ENCODE assay signal across 8 mouse cellular contexts in the genomic region with DNA sequence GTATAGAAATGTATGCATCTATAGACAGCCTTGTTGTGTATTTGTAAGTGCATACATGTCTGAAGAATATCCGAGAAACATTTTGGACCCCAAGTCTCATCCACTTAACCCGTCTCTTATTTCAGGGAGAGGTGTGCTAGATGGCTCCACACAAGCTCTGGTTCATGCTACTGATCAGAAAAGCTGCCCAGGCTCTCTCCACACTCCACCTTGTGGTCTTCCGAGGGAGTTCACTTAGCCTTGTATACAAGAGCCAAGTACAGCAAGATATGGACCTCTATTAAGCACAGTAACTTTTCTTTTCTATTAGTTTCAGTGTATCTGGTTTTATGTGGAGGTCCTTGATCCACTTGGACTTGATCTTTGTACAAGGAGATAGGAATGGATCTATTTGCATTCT. TPM values are rescaled to one million over a fixed set of nuclear protein-coding genes. Genes with fewer than 3 reads are reported as not detected.
DNase-seq lines count a peak whose midpoint lies in the region.

No protein-coding gene starts in this region.

- intact Hi-C loops in left cerebral cortex, postnatal 4 days (cut with DNase I): no loop called here
- intact Hi-C loops in left cerebral cortex, postnatal 36 days (cut with DNase I): no loop called here

- DNase-seq in left cerebral cortex, postnatal 4 days: peak; percentile 28
- DNase-seq in left cerebral cortex, adult 8-10 months (ENCODE audit: low spot score in 2 of 2): no peak
- DNase-seq in ES-CJ7 (ENCODE audit: low read depth, low spot score): peak; percentile 62
- DNase-seq in adrenal gland, adult 8-10 months: peak; percentile 27
- peak; percentile 13 for DNase-seq in embryo, embryonic 11.5 days (ENCODE audit: low read depth, low spot score)
- DNase-seq in kidney, adult 9 months: peak; percentile 74
- peak; percentile 20 for DNase-seq in naive thymus-derived CD4-positive, alpha-beta T cell, adult 2 months (ENCODE audit: low read depth)
- no peak for DNase-seq in left cerebral cortex, postnatal 36 days (ENCODE audit: low spot score in 2 of 2)

RNA-seq across cellular contexts. Expression of gene Gda, which starts 36.9 kb away (rescaled TPM):
- 100 to 1,000 TPM; 124 to 132 TPM for total RNA-seq in left cerebral cortex, postnatal 4 days (2021)
- total RNA-seq in left cerebral cortex, adult 8-10 months (2022): 100 to 1,000 TPM; 153 to 197 (median 167) TPM
- 10 to 100 TPM in 3 of 4 experiments, 1 to 10 TPM in 1; 5.4 to 12.5 (median 10.8) TPM for total RNA-seq in adrenal gland, adult 8-10 months (2022)
- 100 to 1,000 TPM; 184 to 196 TPM for total RNA-seq in left cerebral cortex, postnatal 36 days (2021)

Comparison
In these comparisons a context has a peak if more than half of its experiments do, and no peak if none do; other contexts are left out.
1. DNase-seq: peak in left cerebral cortex, postnatal 4 days (single experiment), ES-CJ7 (single experiment), adrenal gland, adult 8-10 months (single experiment), embryo, embryonic 11.5 days (single experiment), kidney, adult 9 months (single experiment) and naive thymus-derived CD4-positive, alpha-beta T cell, adult 2 months (single experiment); none in left cerebral cortex, adult 8-10 months (0 of 2) and left cerebral cortex, postnatal 36 days (0 of 2).
2. RNA of gene Gda, which starts 36.9 kb away (total RNA-seq): 184 to 196 TPM in left cerebral cortex, postnatal 36 days, 153 to 197 TPM in left cerebral cortex, adult 8-10 months and 124 to 132 TPM in left cerebral cortex, postnatal 4 days; 5.4 to 12.5 TPM in adrenal gland, adult 8-10 months; every median in the first group is over 4 times any median in the second.